Mouse (Mus musculus): Measurements from ENCODE around the gene Kif11. TPM values are rescaled to one million over a fixed set of nuclear protein-coding genes. Genes with fewer than 3 reads are reported as not detected.

The Kif11 gene
- polyA plus RNA-seq, 1 experiment from 2014 or later, result 39.5 TPM

- no peak for ATAC-seq (ENCODE audit: extremely low read depth, insufficient number of reproducible peaks, low FRiP score, low TSS enrichment)
- no peaks in the 10 kb centered on the region for H3K9me3 ChIP-seq
- no peak overlapping the region for H3K9ac ChIP-seq
- WGBS, result 63% methylated on average over 5 of the region's 5 CpGs
- peaks cover 25% of the 10 kb centered on the region for H3K27me3 ChIP-seq (replicated peaks)
- no peak overlapping the region for H3K27ac ChIP-seq (replicated peaks)
- H3K4me1 ChIP-seq, result peaks cover 6% of the 10 kb centered on the region; the same call in 1 of the 2 replicates
- no peak overlapping the region for H3K4me2 ChIP-seq
- H3K4me3 ChIP-seq, result no peak overlapping the region
- H3K36me3 ChIP-seq, result no peaks in the 10 kb centered on the region
Measured at GRCm38 (mm10) chr19:37448212-37448611, 72.0 kb downstream of the Kif11 start.

GRCm38 (mm10) chr19:37449246-37449645 lies 73.0 kb downstream of the Kif11 start:
- ATAC-seq (ENCODE audit: extremely low read depth, insufficient number of reproducible peaks, low FRiP score, low TSS enrichment), result no peak
- WGBS, result 77% methylated on average over 3 of the region's 3 CpGs
- Histone ChIP-seq H3K27ac (replicated peaks) (no peak overlapping the region), H3K9me3 (no peaks in the 10 kb centered on the region), H3K27me3 (replicated peaks) (peaks cover 33% of the 10 kb centered on the region), H3K4me2 (no peak overlapping the region), H3K36me3 (no peaks in the 10 kb centered on the region), H3K9ac (no peak overlapping the region), H3K4me1 (no peaks in the 10 kb centered on the region), H3K4me3 (no peak overlapping the region)

GRCm38 (mm10) chr19:37455528-37455927 lies 79.3 kb downstream of the Kif11 start:
- Histone ChIP-seq H3K4me3 (no peak overlapping the region), H3K36me3 (no peaks in the 10 kb centered on the region), H3K4me1 (no peaks in the 10 kb centered on the region), H3K9me3 (no peaks in the 10 kb centered on the region), H3K27me3 (replicated peaks) (peaks cover 29% of the 10 kb centered on the region), H3K4me2 (no peak overlapping the region), H3K9ac (no peak overlapping the region), H3K27ac (replicated peaks) (no peak overlapping the region)
- no peak for ATAC-seq (ENCODE audit: extremely low read depth, insufficient number of reproducible peaks, low FRiP score, low TSS enrichment)
- 68% methylated on average over 2 of the region's 2 CpGs for WGBS

- no peak for ATAC-seq (ENCODE audit: extremely low read depth, insufficient number of reproducible peaks, low FRiP score, low TSS enrichment)
- WGBS, result 88% methylated on average over 1 of the region's 1 CpGs
- Histone ChIP-seq H3K4me2 (no peak overlapping the region), H3K9ac (no peak overlapping the region), H3K27me3 (replicated peaks) (peaks cover 27% of the 10 kb centered on the region), H3K4me1 (no peaks in the 10 kb centered on the region), H3K27ac (replicated peaks) (no peak overlapping the region), H3K4me3 (no peak overlapping the region), H3K36me3 (no peaks in the 10 kb centered on the region), H3K9me3 (no peaks in the 10 kb centered on the region)
Measured at GRCm38 (mm10) chr19:37455961-37456360, 79.8 kb downstream of the Kif11 start.

- no peaks in the 10 kb centered on the region for H3K36me3 ChIP-seq
- peaks cover 10% of the 10 kb centered on the region for H3K27me3 ChIP-seq (replicated peaks)
- no peaks in the 10 kb centered on the region for H3K9me3 ChIP-seq
- 75% methylated on average over 6 of the region's 6 CpGs for WGBS
- H3K4me1 ChIP-seq, result no peaks in the 10 kb centered on the region
- no peak for ATAC-seq (ENCODE audit: extremely low read depth, insufficient number of reproducible peaks, low FRiP score, low TSS enrichment)
- H3K4me3 ChIP-seq, result no peak overlapping the region
- no peak overlapping the region for H3K4me2 ChIP-seq
- no peak overlapping the region for H3K27ac ChIP-seq (replicated peaks)
- no peak overlapping the region for H3K9ac ChIP-seq
Measured at GRCm38 (mm10) chr19:37458013-37458412, 81.8 kb downstream of the Kif11 start.

GRCm38 (mm10) chr19:37466403-37466802 lies 90.2 kb downstream of the Kif11 start:
- Histone ChIP-seq H3K9ac (no peak overlapping the region), H3K27me3 (replicated peaks) (peaks cover 2% of the 10 kb centered on the region; the same call in 1 of the 2 replicates), H3K27ac (replicated peaks) (no peak overlapping the region), H3K36me3 (no peaks in the 10 kb centered on the region), H3K4me1 (no peaks in the 10 kb centered on the region), H3K4me3 (no peak overlapping the region), H3K4me2 (no peak overlapping the region), H3K9me3 (no peaks in the 10 kb centered on the region)
- 80% methylated on average over 3 of the region's 3 CpGs for WGBS
- no peak for ATAC-seq (ENCODE audit: extremely low read depth, insufficient number of reproducible peaks, low FRiP score, low TSS enrichment)

GRCm38 (mm10) chr19:37466978-37467377 lies 90.8 kb downstream of the Kif11 start:
- no peak for ATAC-seq (ENCODE audit: extremely low read depth, insufficient number of reproducible peaks, low FRiP score, low TSS enrichment)
- Histone ChIP-seq H3K27me3 (replicated peaks) (peaks cover 2% of the 10 kb centered on the region; the same call in 1 of the 2 replicates), H3K4me3 (no peak overlapping the region), H3K9ac (no peak overlapping the region), H3K4me1 (no peaks in the 10 kb centered on the region), H3K27ac (replicated peaks) (no peak overlapping the region), H3K9me3 (no peaks in the 10 kb centered on the region), H3K4me2 (no peak overlapping the region), H3K36me3 (no peaks in the 10 kb centered on the region)
- 72% methylated on average over 5 of the region's 5 CpGs for WGBS

GRCm38 (mm10) chr19:37468841-37469566 lies 92.8 kb downstream of the Kif11 start:
- H3K4me3 ChIP-seq, result no peak overlapping the region
- H3K36me3 ChIP-seq, result no peaks in the 10 kb centered on the region
- no peak overlapping the region for H3K27ac ChIP-seq (replicated peaks)
- H3K27me3 ChIP-seq (replicated peaks), result peaks cover 7% of the 10 kb centered on the region; the same call in 1 of the 2 replicates
- no peaks in the 10 kb centered on the region for H3K9me3 ChIP-seq
- ATAC-seq (ENCODE audit: extremely low read depth, insufficient number of reproducible peaks, low FRiP score, low TSS enrichment), result no peak
- WGBS, result 72% methylated on average over 6 of the region's 6 CpGs
- no peak overlapping the region for H3K4me2 ChIP-seq
- H3K4me1 ChIP-seq, result no peaks in the 10 kb centered on the region
- H3K9ac ChIP-seq, result no peak overlapping the region

Other genes with a start within 250 kb of the Kif11 start
- 76.9 and 83.7 TPM in 2 replicates for gene March5, start 168.9 kb upstream of the Kif11 start, polyA plus RNA-seq (2015; fragmentation: Nextera tagmentation; extraction: Ambion mirVana)
- gene Cpeb3, start 167.8 kb upstream of the Kif11 start, polyA plus RNA-seq (2015; fragmentation: Nextera tagmentation; extraction: Ambion mirVana), result 6.5 and 7.9 TPM in 2 replicates
- 52.5 and 59.0 TPM in 2 replicates for gene Ide, start 38.6 kb upstream of the Kif11 start, polyA plus RNA-seq (2015; fragmentation: Nextera tagmentation; extraction: Ambion mirVana)
- gene Hhex, start 58.4 kb downstream of the Kif11 start, polyA plus RNA-seq (2015; fragmentation: Nextera tagmentation; extraction: Ambion mirVana), result 14.6 and 15.1 TPM in 2 replicates
- 17.2 and 18.1 TPM in 2 replicates for gene Exoc6, start 174.0 kb downstream of the Kif11 start, polyA plus RNA-seq (2015; fragmentation: Nextera tagmentation; extraction: Ambion mirVana)

Measured in heart, embryonic 13.5 days (tissue).